Mouse (Mus musculus): ENCODE measurements at regions not wholly inside any gene's neighbourhood (a gene's known extent, or its start where the extent isn't known, plus 50 kb on each side); places are given as distances from the start of the nearest gene placed in this dataset.

DNA sequence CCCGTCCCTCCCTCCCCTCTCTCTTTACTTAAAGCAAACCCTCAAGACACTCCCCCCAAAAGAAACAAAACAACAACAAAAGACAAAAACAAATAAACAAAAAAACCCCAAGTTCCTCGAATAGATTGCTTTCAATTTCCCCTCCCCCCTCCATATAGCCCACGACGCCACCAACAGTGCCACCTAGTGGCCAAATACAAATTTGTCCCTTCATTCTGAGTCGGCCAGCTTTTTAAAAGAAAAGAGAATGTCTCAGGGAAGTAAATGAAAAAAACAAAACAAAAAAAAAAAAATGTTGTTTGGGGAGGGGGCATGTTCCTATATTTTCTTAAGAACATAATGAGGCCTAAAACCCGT is 229.6 kb downstream of the Mtx2 start:
- TF ChIP-seq GATA1 (IDR thresholded peaks at IDR 0.05; ENCODE audit: low read length) (no peak), TAL1 (IDR thresholded peaks at IDR 0.05; ENCODE audit: low read length) (no peak)

Data from erythroblast, embryonic 14.5 days (primary cell).